In genomic region chr1:83396284-83396683, GRCm38 (mm10) we compare ENCODE assay signal across 15 mouse cellular contexts. TPM values are rescaled to one million over a fixed set of nuclear protein-coding genes. Genes with fewer than 3 reads are reported as not detected.
"Had no signal": no experiment of that assay in that cellular context is flagged by ENCODE, and none has a peak within 500 bp of the region (broad histone marks: within the 10 kb centered on the region; RNA-seq: fewer than 3 reads in every experiment).

No protein-coding gene starts in this region.

- DNase-seq: gastrocnemius, adult 2 months; gastrocnemius, postnatal 10 days; gastrocnemius, postnatal 25 days; heart, postnatal 4 days; kidney, adult 18-20 months; kidney, adult 8-10 months; kidney, postnatal 10 days; kidney, postnatal 25 days; kidney, postnatal 4 days; liver had no signal

- ATAC-seq: hindbrain, embryonic 16.5 days; inflammation-experienced regulatory T-cells, adult 6 months; intestine, embryonic 15.5 days; intestine, postnatal 0 days had no signal

RNA-seq across cellular contexts. Expression of gene Sphkap, which starts 11.7 kb away (rescaled TPM):
- total RNA-seq: granulocyte monocyte progenitor cell, adult 5-6 weeks had no signal
